Mouse (Mus musculus) liver (tissue): ENCODE measurements at regions not wholly inside any gene's neighbourhood (a gene's known extent, or its start where the extent isn't known, plus 50 kb on each side); places are given as distances from the start of the nearest gene placed in this dataset.

Source experiments
- DNase-seq: peaks from one replicate; pipeline ENCODE4 v3.0.0-alpha.2; 2020; ENCODE audit warnings: mixed read lengths

GRCm38 (mm10) chr17:45865944-45866343, 132.3 kb upstream of the 1600014C23Rik start:
- no peak for DNase-seq

GRCm38 (mm10) chr17:45863471-45864205, 130.0 kb upstream of the 1600014C23Rik start:
- no peak for DNase-seq

- no peak for DNase-seq
Observed at GRCm38 (mm10) chr17:45863031-45863430, 129.4 kb upstream of the 1600014C23Rik start.

- no peak for DNase-seq
Observed at GRCm38 (mm10) chr17:45859441-45859840, 125.8 kb upstream of the 1600014C23Rik start.

GRCm38 (mm10) chr17:45853931-45854653, 120.4 kb upstream of the 1600014C23Rik start:
- DNase-seq, result no peak

- no peak for DNase-seq
Observed at GRCm38 (mm10) chr17:45852402-45852801, 118.8 kb upstream of the 1600014C23Rik start.

GRCm38 (mm10) chr17:45851723-45852396, 118.2 kb upstream of the 1600014C23Rik start:
- no peak for DNase-seq

GRCm38 (mm10) chr17:45850976-45851375, 117.3 kb upstream of the 1600014C23Rik start:
- DNase-seq, result no peak

GRCm38 (mm10) chr17:45850174-45850573, 116.5 kb upstream of the 1600014C23Rik start:
- DNase-seq, result no peak

GRCm38 (mm10) chr17:45848605-45849004, 115.0 kb upstream of the 1600014C23Rik start:
- no peak for DNase-seq

GRCm38 (mm10) chr17:45847701-45848378, 114.2 kb upstream of the 1600014C23Rik start:
- DNase-seq, result no peak

GRCm38 (mm10) chr17:45845832-45846231, 112.2 kb upstream of the 1600014C23Rik start:
- no peak for DNase-seq

- peak; percentile 35 for DNase-seq
Observed at GRCm38 (mm10) chr17:45836731-45837130, 103.1 kb upstream of the 1600014C23Rik start.

- peak; percentile 38 for DNase-seq
Observed at GRCm38 (mm10) chr17:45836253-45836652, 102.6 kb upstream of the 1600014C23Rik start.

- DNase-seq, result no peak
Observed at GRCm38 (mm10) chr17:45834518-45835071, 101.0 kb upstream of the 1600014C23Rik start.

- no peak for DNase-seq
Observed at GRCm38 (mm10) chr17:45830324-45830723, 96.7 kb upstream of the 1600014C23Rik start.

GRCm38 (mm10) chr17:45829571-45829970, 95.9 kb upstream of the 1600014C23Rik start:
- no peak for DNase-seq

- DNase-seq, result no peak
Observed at GRCm38 (mm10) chr17:45828843-45829242, 95.2 kb upstream of the 1600014C23Rik start.

GRCm38 (mm10) chr17:45828284-45828824, 94.7 kb upstream of the 1600014C23Rik start:
- DNase-seq, result no peak

- DNase-seq, result no peak
Observed at GRCm38 (mm10) chr17:45824977-45825376, 91.3 kb upstream of the 1600014C23Rik start.

GRCm38 (mm10) chr17:45823501-45823900, 89.9 kb upstream of the 1600014C23Rik start:
- DNase-seq, result no peak

- DNase-seq, result no peak
Observed at GRCm38 (mm10) chr17:45822427-45822826, 88.8 kb upstream of the 1600014C23Rik start.
